Mouse (Mus musculus): ENCODE results near the gene Phlpp1.

The Phlpp1 gene

GRCm38 (mm10) chr1:106171241-106172220 is at the start of gene Phlpp1:
Gene Phlpp1, plus strand, starts transcription at chr1:106171752.
- in situ Hi-C loops (cut with MboI; ENCODE audit: unreplicated experiment in 2 of 2): loop anchor here (10.0 to 25.0 kb wide), 5 partner anchors 187 to 1266 kb away; partner anchors contain the start of genes Bcl2 (in 1 of the 2), Pign (in 1 of the 2) and Relch (in 1 of the 2)

- in situ Hi-C loops (cut with MboI; ENCODE audit: unreplicated experiment in 2 of 2): no loop called here
These were observed 45.0 kb upstream of the Phlpp1 start for GRCm38 (mm10) chr1:106126601-106127000.

DNA sequence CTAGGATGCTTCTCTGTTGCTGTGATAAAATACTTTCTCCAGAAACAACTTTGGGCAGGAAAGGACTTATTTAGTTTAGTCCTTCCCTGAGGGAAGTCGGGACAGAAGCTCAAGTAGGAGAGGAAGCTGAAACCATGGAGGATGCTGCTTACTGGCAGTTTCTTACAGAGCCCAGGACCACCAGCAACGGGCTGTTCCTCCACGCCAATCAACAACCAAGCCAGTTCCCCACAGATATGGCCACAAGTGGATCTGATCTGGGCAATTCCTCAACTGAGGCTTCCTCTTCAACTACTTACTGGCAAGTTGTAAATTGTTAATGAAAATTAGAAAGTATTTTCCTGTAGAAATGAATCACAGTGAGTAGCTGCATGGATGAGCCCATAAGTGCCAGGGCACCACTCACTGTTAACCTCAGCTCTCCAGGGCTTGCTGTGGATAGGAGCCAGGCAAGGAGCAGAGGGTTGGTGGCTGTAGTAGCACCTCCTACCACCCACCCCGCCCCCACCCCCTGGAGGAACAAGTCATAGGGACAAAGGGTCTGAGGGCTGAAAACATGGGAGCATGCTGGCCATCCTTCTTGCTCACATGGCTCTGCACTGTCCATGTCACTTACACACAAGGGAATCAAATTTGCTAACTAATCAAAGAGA is 39.7 kb upstream of the Phlpp1 start:
- in situ Hi-C loops (cut with MboI; ENCODE audit: unreplicated experiment in 2 of 2): no loop called here

DNA sequence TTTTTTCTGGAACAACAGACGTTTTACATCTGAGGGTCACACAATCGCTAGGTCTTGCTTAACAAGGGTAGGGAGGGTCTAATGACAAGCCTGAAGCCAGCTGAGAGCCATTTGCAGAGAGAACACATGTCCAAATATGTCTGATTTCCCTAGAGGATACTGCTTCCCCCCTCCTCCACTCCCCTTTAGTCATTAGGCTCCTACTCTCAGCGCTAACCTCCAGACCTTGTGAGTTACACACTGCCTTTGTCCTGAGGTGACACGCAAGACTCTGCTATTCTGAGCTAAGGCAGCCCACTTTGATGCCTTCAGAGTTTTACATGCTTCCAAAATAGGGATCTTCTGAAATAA is 39.2 kb upstream of the Phlpp1 start:
- in situ Hi-C loops (cut with MboI; ENCODE audit: unreplicated experiment in 2 of 2): no loop called here

- in situ Hi-C loops (cut with MboI; ENCODE audit: unreplicated experiment in 2 of 2): no loop called here
These were observed 32.9 kb upstream of the Phlpp1 start for GRCm38 (mm10) chr1:106138691-106139090.

- in situ Hi-C loops (cut with MboI; ENCODE audit: unreplicated experiment in 2 of 2): no loop called here
These were observed 32.4 kb upstream of the Phlpp1 start for GRCm38 (mm10) chr1:106139137-106139536.

DNA sequence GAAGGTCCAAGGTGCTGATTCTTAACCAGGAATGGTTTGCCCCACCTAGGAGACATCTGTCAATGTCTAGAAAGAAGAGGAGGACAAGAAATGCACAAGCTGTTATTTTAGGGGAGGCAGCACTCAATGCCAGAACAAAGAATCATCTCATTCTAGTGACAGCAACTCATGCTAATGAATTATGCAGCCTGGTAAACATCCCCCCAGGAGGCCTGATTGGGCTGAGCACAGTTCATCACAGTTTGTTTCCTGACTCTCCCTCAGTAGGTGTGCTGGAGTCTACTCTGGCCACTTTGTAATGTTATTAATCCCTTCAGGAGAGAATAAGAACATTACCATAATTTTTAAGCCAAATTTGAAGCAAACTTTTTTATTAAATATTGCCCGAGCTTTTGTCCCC is 29.5 kb upstream of the Phlpp1 start:
- in situ Hi-C loops (cut with MboI; ENCODE audit: unreplicated experiment in 2 of 2): no loop called here

GRCm38 (mm10) chr1:106144534-106144933 is 27.0 kb upstream of the Phlpp1 start:
- in situ Hi-C loops (cut with MboI; ENCODE audit: unreplicated experiment in 2 of 2): no loop called here

- in situ Hi-C loops (cut with MboI; ENCODE audit: unreplicated experiment in 2 of 2): loop anchor here in 1 of 2 experiments (5.0 kb wide), 1 partner anchor 73 kb away; no protein-coding TSS in a partner anchor
These were observed 26.5 kb upstream of the Phlpp1 start for GRCm38 (mm10) chr1:106145055-106145454.

GRCm38 (mm10) chr1:106145565-106146190 is 25.9 kb upstream of the Phlpp1 start:
- in situ Hi-C loops (cut with MboI; ENCODE audit: unreplicated experiment in 2 of 2): loop anchor here in 1 of 2 experiments (5.0 kb wide), 1 partner anchor 73 kb away; no protein-coding TSS in a partner anchor

DNA sequence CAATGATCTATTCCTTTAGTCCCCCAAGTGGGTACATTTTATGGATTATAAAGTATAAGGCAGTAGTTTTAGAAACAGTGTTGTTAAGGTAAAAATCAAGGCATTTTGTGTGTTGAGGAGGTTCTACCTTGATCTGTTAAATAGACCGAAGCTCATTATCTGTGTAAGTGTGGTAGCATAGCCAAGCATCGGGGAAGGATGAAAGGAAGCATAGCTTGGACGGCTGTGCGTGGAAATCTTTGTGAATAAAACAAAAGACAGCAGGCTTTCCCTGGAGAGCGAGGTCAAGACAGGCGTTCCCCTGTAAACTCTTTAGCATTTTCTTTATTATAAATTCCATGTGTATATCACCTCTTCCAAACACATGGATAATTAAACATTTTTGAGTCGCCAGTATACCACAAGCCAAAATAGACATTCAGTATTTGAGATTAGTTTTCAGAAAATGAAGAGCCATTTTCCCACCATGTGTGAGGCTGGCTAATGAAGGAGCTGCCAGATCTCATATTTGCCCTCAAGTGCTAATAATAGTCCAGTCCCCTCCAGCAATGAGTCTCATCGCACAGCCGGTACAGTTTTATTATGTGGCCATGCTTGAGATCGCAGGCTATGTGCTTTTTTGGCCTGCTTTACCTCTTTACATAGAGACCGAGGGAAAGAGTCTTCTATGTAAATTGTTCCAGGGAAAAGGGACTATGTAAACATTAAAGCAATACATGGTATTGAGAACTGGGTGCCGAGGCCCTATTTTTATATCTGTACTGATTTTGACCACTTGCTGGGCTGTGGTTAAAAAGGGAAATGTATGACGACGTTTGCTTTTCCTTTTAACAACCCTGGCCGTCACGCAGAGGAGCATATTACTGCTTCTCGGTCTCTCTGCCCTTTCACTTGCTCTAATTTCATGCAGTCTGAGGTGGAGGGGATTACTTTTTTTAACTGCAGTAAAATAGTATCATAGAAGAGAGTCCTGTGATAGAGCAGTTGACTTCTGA is 22.9 kb upstream of the Phlpp1 start:
- in situ Hi-C loops (cut with MboI; ENCODE audit: unreplicated experiment in 2 of 2): loop anchor here in 1 of 2 experiments (5.0 kb wide), 1 partner anchor 76 kb away; no protein-coding TSS in a partner anchor

DNA sequence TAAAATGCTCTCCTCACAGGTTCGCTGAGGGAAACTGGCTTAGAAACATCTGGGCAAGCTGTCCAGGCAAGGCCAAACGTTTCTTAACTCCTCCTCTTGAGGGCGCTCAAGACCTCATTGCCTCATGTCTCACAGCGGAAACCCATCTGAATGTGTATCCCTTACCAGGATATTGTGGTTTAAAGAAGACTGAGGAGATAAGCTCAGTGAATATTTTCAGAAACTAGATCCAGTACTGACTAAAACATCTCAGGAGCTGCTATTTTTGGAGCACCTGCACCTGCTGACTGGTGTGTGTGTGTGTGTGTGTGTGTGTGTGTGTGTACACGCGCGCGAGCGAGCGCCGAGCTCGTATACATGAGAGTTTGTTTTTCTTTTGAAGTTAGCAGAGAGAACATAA is 19.7 kb upstream of the Phlpp1 start:
- in situ Hi-C loops (cut with MboI; ENCODE audit: unreplicated experiment in 2 of 2): loop anchor here (5.0 to 25.0 kb wide), 7 partner anchors 80 to 1285 kb away; partner anchors contain the start of genes Bcl2 (in 1 of the 2), Pign (in 1 of the 2) and Relch (in 1 of the 2)

DNA sequence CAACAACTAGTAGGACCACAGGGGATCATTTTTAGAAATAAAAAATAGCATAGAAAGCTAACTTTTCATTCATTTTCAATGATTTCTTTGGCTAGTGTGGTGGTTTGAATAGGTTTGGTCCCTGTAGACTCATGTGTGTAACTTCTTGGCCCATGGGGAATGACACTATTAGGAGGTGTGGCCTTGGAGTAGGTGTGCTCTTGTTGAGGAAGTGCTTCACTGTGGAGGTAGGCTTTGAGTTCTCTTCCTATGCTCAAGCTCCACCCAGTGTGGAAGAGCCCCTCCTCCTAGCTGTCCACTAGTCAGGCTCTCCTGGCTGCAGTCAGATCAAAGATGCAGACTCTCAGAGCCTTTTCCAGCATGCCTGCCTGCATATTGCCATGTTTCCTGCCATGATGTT is 18.8 kb upstream of the Phlpp1 start:
- in situ Hi-C loops (cut with MboI; ENCODE audit: unreplicated experiment in 2 of 2): loop anchor here (5.0 to 25.0 kb wide), 7 partner anchors 80 to 1285 kb away; partner anchors contain the start of genes Bcl2 (in 1 of the 2), Pign (in 1 of the 2) and Relch (in 1 of the 2)

- in situ Hi-C loops (cut with MboI; ENCODE audit: unreplicated experiment in 2 of 2): loop anchor here (5.0 to 25.0 kb wide), 7 partner anchors 82 to 1283 kb away; partner anchors contain the start of genes Bcl2 (in 1 of the 2), Pign (in 1 of the 2) and Relch (in 1 of the 2)
These were observed 17.0 kb upstream of the Phlpp1 start for GRCm38 (mm10) chr1:106154590-106154989.

GRCm38 (mm10) chr1:106155087-106155567 is 16.4 kb upstream of the Phlpp1 start:
- in situ Hi-C loops (cut with MboI; ENCODE audit: unreplicated experiment in 2 of 2): loop anchor here (5.0 to 25.0 kb wide), 6 partner anchors 227 to 1282 kb away; partner anchors contain the start of genes Bcl2 (in 1 of the 2), Pign (in 1 of the 2) and Relch (in 1 of the 2)

DNA sequence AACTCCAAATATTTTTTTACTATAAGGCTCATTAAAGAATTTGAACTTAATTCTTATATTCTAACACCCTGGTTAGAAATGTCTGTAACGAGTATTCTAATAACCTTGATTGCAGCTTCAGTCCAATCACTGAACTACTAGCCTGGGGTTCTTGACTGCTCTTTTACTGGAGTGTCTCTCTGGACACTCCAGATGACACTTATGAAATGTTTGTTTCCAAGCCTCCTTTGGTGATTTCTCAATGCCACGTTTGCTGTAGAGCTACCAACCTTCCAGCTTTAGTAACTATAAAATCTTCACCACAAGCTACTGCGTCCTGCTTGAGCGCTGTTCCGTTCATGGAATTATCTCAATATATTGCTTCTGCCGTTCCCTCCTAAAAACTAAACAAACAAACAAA is 15.8 kb upstream of the Phlpp1 start:
- in situ Hi-C loops (cut with MboI; ENCODE audit: unreplicated experiment in 2 of 2): loop anchor here (5.0 to 25.0 kb wide), 6 partner anchors 227 to 1282 kb away; partner anchors contain the start of genes Bcl2 (in 1 of the 2), Pign (in 1 of the 2) and Relch (in 1 of the 2)

DNA sequence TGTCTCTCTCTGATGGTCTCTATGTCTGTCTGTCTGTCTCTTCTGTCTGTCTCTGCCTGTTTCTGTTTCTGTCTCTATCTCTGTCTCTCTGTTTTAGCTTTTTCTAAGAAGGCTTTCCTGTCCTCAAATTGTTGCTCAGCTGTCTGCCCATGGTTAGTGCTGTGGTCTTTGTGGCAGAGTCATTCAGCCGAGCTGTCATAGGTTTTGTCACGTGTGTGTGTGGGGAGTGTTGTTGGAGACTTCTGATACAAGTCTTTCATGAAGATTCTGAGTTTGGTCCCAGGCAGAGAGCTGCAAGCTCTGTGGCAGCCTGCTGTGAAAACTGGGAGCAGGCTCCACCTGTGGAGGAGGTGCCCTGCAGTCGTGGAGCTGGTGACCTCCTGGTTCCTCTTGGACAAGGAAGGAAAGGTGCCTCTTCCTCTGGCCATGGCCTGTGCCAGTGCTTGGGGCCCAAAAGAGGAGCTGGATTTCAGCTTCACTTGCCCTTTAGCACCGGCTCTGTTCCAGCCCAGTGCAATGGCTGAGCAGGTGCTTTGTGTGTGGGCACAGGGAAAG is 13.5 kb upstream of the Phlpp1 start:
- in situ Hi-C loops (cut with MboI; ENCODE audit: unreplicated experiment in 2 of 2): loop anchor here (5.0 to 25.0 kb wide), 6 partner anchors 224 to 1279 kb away; partner anchors contain the start of genes Bcl2 (in 1 of the 2), Pign (in 1 of the 2) and Relch (in 1 of the 2)

GRCm38 (mm10) chr1:106159667-106160066 is 11.9 kb upstream of the Phlpp1 start:
- in situ Hi-C loops (cut with MboI; ENCODE audit: unreplicated experiment in 2 of 2): loop anchor here (5.0 to 25.0 kb wide), 6 partner anchors 223 to 1278 kb away; partner anchors contain the start of genes Bcl2 (in 1 of the 2), Pign (in 1 of the 2) and Relch (in 1 of the 2)
